Mouse (Mus musculus) lung, adult 2 months (tissue): ENCODE results near the gene Gm11939. TPM values are rescaled to one million over a fixed set of nuclear protein-coding genes. Genes with fewer than 3 reads are reported as not detected.
A peak's percentile ranks its signal among the peaks of the same experiment; 100 is the strongest.
"Not testable (repeated sequence)": the region's sequence is repeated elsewhere in the genome, so short reads cannot be mapped to it uniquely, and the experiment has no call there.

Experiments
- DNase-seq: peaks from one replicate; pipeline ENCODE4 v3.0.0; 2022
- H3K4me1 ChIP-seq: fragments of 200-500 bp; 2 replicates; pipeline ENCODE4 v1.6.1; 2011; ENCODE audit warnings: low read length; ENCODE audit not compliant: control insufficient read depth, insufficient read depth
- H3K4me3 ChIP-seq: fragments of 200-500 bp; replicated peaks from 2 replicates; pipeline ENCODE3; 2011; ENCODE audit warnings: low read depth, mild to moderate bottlenecking, control low read depth, low read length; ENCODE audit errors: extremely low read depth
- CTCF ChIP-seq: fragments of 200-500 bp; IDR thresholded peaks from 2 replicates; pipeline ENCODE4 v1.5.1; 2011; ENCODE audit warnings: mild to moderate bottlenecking, low read length, control low read depth; ENCODE audit not compliant: insufficient read depth
- POLR2A ChIP-seq: fragments of 200-500 bp; IDR thresholded peaks from 2 replicates; pipeline ENCODE4 v1.6.1; 2011; ENCODE audit warnings: low read depth, mild to moderate bottlenecking, control low read depth, low read length, borderline replicate concordance; ENCODE audit errors: extremely low read depth
- WGBS: fragments of 180-500 bp; shearing (Covaris S2); methylation state at CpG from one replicate; pipeline ENCODE4 v1.1.7; 2018; 5-methylcytosine and 5-hydroxymethylcytosine counted together
- polyA plus RNA-seq: library from polyadenylated mRNA; depleted of rRNA; stranded (reverse); fragments of >200 nt; gene quantifications from 2 replicates; pipeline ENCODE4 v1.2.3, GENCODE M21; 2012; rRNA removed

The Gm11939 gene
- not detected in 2 replicates for polyA plus RNA-seq

GRCm38 (mm10) chr11:99559366-99559765 lies at the start of gene Gm11939:
Gm11939 (minus strand) TSS chr11:99559466.
- Histone ChIP-seq H3K4me1 (no peaks in the 10 kb centered on the region), H3K4me3 (no peak within 1 kb of the TSS)
- TF ChIP-seq POLR2A: no peak
- no peak for TF ChIP-seq CTCF
- WGBS: 80% methylated on average over 9 of the region's 9 CpGs
- DNase-seq: no peak

- H3K4me1 ChIP-seq, H3K4me3 ChIP-seq, DNase-seq: not testable (repeated sequence)
- WGBS: 48% methylated on average over 1 of the region's 1 CpGs
These were observed 43.9 kb upstream of the Gm11939 start, which contains the start of gene Gm11938 for GRCm38 (mm10) chr11:99603208-99603607. Gm11938 (minus strand) TSS chr11:99603308.

DNA sequence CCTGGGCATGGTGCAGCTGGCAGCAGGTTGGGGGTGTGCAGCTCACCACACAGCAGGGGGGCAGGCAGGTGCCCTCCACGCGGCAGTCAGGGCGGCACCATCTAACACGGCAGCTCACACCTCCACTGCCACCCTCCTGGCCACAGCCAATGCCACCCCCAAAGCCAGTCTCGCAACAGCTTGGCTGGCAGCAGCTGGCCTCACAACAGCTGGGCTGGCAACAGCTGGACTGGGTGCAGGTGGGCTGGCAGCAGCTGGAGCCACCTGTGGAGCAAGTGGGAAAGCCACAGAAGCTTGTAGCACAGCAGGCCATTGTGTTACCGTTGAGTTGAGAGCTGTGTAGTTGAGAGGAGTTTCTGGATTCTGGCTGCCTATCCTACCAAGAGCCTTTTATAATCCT lies 38.5 kb upstream of the Gm11939 start, which contains the start of gene Krtap9-3:
Krtap9-3 (minus strand) TSS at position 364 of the 400 bp plus-strand sequence.
- not testable (repeated sequence) for H3K4me3 ChIP-seq, DNase-seq, H3K4me1 ChIP-seq
- WGBS: 71% methylated on average over 6 of the region's 6 CpGs

DNA sequence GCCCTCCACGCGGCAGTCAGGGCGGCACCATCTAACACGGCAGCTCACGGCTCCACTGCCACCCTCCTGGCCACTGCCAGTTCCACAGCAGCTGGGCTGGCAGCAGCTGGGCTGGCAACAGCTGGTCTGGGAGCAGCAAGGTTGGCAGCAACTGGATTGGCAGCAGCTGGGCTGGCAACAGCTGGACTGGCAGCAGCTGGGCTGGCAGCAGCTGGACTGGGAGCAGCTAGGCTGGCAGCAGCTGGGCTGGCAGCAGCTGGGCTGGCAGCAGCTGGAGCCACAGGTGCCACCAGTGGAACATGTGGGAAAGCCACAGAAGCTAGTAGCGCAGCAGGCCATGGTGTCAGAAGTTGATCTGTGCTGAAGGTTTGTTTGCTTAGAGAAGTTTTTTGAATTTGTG lies 31.7 kb upstream of the Gm11939 start, which contains the start of gene Krtap1-3:
Krtap1-3 (minus strand) TSS at position 359 of the 400 bp plus-strand sequence.
- no peak for TF ChIP-seq POLR2A
- TF ChIP-seq CTCF: no peak
- H3K4me1 ChIP-seq: no peaks in the 10 kb centered on the region
- 76% methylated on average over 6 of the region's 6 CpGs for WGBS
- no peak within 1 kb of the TSS for H3K4me3 ChIP-seq
- no peak for DNase-seq

GRCm38 (mm10) chr11:99585096-99585495 lies 25.8 kb upstream of the Gm11939 start:
- no peaks in the 10 kb centered on the region for H3K4me1 ChIP-seq
- WGBS: 78% methylated on average over 7 of the region's 7 CpGs

DNA sequence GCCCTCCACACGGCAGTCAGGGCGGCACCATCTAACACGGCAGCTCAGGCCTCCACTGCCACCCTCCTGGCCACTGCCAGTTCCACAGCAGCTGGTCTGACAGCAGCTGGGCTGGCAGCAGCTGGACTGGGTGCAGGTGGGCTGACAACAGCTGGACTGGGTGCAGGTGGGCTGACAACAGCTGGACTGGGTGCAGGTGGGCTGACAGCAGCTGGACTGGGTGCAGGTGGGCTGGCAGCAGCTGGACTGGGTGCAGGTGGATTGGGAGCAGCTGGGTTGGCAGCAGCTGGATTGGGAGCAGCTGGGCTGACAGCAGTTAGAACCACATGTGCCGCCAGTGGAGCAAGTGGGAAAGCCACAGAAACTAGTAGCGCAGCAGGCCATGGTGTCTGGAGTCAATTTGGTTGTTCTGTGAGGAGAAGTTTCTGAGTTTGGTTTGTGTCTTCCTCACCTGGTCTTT lies 24.0 kb upstream of the Gm11939 start, which contains the start of gene Krtap1-4:
Krtap1-4 (minus strand) TSS at position 410 of the 460 bp plus-strand sequence.
- DNase-seq: no peak
- WGBS: 75% methylated on average over 5 of the region's 5 CpGs
- Histone ChIP-seq H3K4me3 (no peak within 1 kb of the TSS), H3K4me1 (no peaks in the 10 kb centered on the region)
- TF ChIP-seq POLR2A (no peak), CTCF (no peak)

More at GRCm38 (mm10) chr11:99585096-99585495, 25.8 kb upstream of the Gm11939 start:
- no peak for DNase-seq
- TF ChIP-seq POLR2A (no peak), CTCF (no peak)
- no peak overlapping the region for H3K4me3 ChIP-seq

GRCm38 (mm10) chr11:99581564-99581963 lies 22.3 kb upstream of the Gm11939 start:
- no peak for TF ChIP-seq CTCF
- no peak for TF ChIP-seq POLR2A
- DNase-seq: no peak
- WGBS: 69% methylated on average over 6 of the region's 6 CpGs
- no peaks in the 10 kb centered on the region for H3K4me1 ChIP-seq
- H3K4me3 ChIP-seq: no peak overlapping the region

DNA sequence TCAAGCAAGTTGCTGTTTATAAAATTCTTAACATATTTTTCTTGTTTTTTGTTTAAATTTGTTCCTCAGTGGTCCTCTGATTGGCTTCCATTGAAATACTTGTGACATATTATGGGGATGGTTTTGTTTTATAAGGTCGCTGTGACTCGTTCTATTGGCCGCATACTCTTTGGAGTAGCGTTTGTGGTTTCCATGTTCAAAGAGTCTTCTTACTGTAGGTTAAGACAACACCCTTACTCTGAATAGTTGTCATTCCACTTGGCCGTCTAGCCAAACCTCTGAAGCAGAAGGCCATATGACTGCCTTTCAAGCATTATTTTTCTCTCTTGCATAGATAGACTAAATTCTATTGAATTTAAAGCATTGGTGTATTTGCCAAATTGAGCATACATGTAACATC lies 21.8 kb upstream of the Gm11939 start:
- DNase-seq: no peak
- H3K4me3 ChIP-seq: no peak overlapping the region
- WGBS: 79% methylated on average over 5 of the region's 5 CpGs
- TF ChIP-seq POLR2A (no peak), CTCF (no peak)
- no peaks in the 10 kb centered on the region for H3K4me1 ChIP-seq

DNA sequence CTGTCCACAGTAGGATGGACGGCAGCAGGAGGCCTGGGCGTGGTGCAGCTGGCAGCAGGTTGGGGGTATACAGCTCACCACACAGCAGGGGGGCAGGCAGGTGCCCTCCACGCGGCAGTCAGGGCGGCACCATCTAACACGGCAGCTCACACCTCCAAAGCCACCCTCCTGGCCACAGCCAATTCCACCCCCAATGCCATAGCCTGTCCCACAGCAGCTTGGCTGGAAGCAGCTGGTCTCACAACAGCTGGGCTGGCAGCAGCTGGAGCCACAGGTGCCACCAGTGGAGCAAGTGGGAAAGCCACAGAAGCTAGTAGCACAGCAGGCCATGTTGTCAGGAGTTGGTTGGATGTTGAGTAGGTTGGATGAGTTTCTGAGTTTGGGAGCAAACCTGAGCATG lies 21.4 kb upstream of the Gm11939 start, which contains the start of gene Krtap1-5:
Krtap1-5 (minus strand) TSS at position 381 of the 400 bp plus-strand sequence.
- DNase-seq: no peak
- H3K4me3 ChIP-seq: no peak within 1 kb of the TSS
- H3K4me1 ChIP-seq: no peaks in the 10 kb centered on the region
- 72% methylated on average over 6 of the region's 6 CpGs for WGBS
- TF ChIP-seq CTCF (no peak), POLR2A (no peak)

DNA sequence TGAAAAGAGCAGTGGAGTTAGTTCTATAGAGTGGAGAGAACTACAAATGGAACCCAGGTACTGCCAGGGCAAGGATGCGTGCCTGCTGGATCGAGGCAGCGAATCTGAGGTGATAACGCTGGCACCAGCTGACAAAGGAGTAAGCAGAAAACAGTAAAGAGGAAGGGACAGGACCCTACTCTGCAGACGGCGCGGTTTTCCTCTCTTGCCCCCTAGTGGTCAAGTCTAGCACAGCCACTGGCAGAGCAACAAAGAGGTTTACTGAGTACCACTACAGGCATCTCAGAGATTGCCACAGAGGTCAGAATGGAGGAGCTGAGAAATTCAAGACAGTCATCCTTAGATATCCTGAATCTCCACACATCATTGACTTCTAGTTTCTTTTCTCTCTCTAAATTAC lies 14.8 kb upstream of the Gm11939 start:
- WGBS: 0% methylated on average over 7 of the region's 7 CpGs
- no peak for TF ChIP-seq POLR2A
- peak; percentile 71 for TF ChIP-seq CTCF
- H3K4me3 ChIP-seq: no peak overlapping the region
- peak; percentile 72 for DNase-seq
- no peaks in the 10 kb centered on the region for H3K4me1 ChIP-seq

GRCm38 (mm10) chr11:99573164-99573563 lies 13.9 kb upstream of the Gm11939 start:
- H3K4me1 ChIP-seq: no peaks in the 10 kb centered on the region
- no peak for DNase-seq
- H3K4me3 ChIP-seq: no peak overlapping the region
- TF ChIP-seq POLR2A (no peak), CTCF (no peak)
- 68% methylated on average over 4 of the region's 4 CpGs for WGBS
